Mouse (Mus musculus) megakaryocyte, adult 5-6 weeks (primary cell): ENCODE measurements around the gene Zg16. TPM values are rescaled to one million over a fixed set of nuclear protein-coding genes. Genes with fewer than 3 reads are reported as not detected.

Experiments
- ATAC-seq: 2 replicates; pipeline ENCODE4 v1.8.0; 2016; ENCODE audit warnings: mild to moderate bottlenecking, inconsistent platforms; ENCODE audit not compliant: poor library complexity, severe bottlenecking
- total RNA-seq, 2 experiments: library from RNA; stranded (forward) in 1 of 2; stranded (reverse) in 1 of 2; fragments of 153-499, 151-499 nt in 1 of 2; fragments of 221-1000, 200-1000 nt in 1 of 2; gene quantifications; 2 replicates each; pipeline versions ENCODE4 v1.2.3 to v1.2.4; 2015 to 2017

The Zg16 gene
- total RNA-seq, 2 experiments from 2014 or later: 0.96 TPM; not detected in 1

DNA sequence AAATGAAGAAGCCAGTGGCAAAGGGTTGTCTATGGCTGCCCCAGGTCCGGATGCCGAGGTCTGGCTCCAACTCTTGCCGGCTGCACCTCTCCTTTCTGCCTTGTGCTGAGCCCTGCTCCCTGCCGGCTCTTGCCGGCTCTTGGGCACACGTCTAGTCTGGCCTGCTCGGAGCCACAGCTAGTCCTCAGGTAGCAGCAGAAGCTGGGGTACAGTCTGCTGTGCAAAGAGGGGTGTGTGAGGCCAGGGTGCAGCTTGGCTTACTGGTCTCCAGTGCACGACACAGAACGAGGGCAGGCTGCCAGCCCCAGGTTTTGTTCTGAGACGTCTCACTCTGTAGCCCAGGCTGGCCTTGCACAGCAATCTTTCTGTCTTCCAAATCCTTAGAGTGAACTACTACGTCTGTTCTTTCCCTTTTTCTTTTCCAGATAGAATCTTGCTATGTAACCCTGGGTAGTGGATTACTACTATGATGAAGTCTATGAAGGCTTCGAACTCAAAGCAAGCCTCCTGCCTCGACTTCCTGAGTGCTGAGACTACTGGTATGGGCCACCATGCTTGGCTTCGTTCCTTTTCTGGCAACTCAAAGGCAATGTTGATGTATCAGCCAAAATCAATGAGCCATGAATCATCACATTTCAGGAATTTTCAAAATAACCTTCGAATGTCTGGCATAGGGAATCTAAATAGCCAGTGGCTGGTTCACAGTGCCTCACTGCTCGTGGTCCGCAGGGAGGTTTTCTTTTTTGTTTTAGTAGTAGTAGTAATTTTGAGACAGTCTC lies 77.6 kb downstream of the Zg16 start:
- no peak for ATAC-seq

DNA sequence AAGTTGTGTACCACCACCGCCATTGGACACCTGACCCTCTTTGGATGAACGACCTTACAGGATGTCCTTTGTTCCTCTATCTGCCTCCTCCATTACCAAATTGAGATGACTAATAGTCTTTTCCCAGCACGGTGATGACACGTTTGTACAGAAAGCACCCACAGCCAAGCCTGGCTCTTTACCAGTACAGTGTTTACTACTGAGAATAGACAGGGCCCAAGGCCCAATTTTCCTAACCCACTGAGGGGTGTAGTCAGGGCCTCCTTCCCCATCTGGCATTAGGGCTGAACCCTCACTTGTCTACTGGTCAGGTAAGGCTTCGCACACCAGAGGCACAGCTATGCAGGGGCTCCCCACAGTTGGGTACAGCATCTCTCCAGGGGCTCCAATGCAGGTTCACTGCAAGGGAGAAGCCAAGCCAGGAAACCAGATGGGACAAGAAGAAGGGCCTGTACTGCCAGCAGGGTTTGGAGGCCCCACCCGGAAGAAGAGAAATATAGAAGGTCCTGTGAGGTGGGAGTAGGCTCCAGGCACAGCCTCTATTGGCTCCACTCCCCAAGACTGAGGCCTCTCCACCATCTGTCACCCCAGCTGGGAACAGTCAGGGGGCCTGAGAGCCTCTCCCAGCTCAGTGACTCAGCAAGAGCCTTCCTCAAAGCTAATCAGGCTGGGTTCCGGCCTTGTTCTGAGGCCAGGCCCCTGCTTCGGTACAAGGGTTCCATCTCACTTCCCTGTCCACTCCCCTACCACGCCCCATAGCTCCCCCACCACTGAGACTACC lies 78.7 kb downstream of the Zg16 start:
- peak; percentile 93 for ATAC-seq

DNA sequence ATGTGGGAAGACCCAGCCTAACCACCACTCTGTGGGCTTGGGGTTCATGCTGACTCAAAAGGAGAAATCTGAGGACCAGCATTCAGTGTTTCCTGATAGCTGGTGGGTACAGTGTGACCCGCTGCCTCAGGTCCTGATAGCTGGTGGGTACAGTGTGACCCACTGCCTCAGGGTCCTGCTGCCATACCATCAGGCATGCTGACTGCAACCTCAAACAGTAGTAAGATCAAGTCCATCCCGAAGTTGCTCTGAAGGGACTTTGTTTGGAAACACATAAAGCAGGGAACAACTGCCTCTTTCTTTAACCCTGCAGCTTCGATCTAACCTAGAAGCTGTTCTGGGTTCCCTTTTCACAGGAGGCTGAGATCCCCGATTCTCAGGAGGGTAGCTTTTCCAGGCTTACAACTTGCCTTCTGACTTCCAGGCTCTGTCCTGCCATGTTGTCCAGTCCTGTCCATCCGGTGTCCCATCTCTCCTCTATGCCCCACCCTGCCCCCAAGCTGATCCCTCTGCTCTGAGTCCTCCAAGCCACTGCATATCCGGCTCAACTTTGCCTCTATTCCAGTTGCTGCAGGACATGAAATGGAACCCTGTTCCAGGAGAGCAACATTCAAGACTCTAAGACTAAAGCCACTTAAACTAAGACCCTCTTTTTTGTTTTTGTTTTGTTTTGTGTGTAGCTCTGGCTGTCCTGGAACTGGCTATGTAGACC lies 79.7 kb downstream of the Zg16 start:
- no peak for ATAC-seq

DNA sequence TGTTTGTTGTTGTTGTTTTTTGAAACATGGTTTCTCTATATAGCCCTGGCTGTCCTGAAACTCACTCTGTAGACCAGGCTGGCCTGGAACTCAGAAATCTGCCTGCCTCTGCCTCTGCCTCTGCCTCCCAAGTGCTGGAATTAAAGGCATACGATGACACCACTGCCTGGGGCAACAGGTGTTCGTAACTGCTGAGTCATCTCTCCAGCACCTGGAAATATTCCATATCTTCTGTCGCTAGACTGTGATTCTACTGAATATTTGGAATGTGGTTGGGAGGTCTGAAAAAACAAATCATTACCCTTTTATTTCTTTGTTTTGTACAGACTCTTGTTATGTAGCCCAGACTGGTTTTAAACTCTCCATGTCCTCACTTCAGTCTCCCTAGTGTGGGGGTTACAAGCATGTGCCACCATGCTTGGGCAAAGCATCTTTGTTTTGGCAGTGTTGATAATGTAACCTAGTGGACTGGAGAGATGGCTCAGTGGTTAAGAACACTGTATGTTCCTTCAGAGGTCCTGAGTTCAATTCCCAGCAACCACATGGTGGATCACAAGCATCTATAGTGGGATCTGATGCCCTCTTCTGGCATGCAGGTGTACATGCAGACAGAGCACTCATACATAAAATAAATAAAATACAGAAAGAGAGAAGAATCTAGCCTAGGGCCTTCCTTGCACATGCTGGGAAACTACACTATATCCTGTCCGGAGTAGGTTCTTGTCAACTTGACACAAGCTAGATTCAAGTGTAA lies 82.8 kb downstream of the Zg16 start:
- no peak for ATAC-seq

- no peak for ATAC-seq
Observed at GRCm38 (mm10) chr7:127003620-127004019, 83.5 kb downstream of the Zg16 start.

Other genes starting within 250 kb of the Zg16 start
- not detected in 2 replicates for gene Doc2a, start 239.9 kb downstream of the Zg16 start, total RNA-seq (2015)
- gene Doc2a, start 239.9 kb downstream of the Zg16 start, total RNA-seq (2017): not detected in 2 replicates
- 14.6 and 22.0 TPM in 2 replicates for gene Hirip3, start 225.4 kb downstream of the Zg16 start, total RNA-seq (2015)
- 147 and 164 TPM in 2 replicates for gene Hirip3, start 225.4 kb downstream of the Zg16 start, total RNA-seq (2017)
- 42.5 and 51.5 TPM in 2 replicates for gene Ino80e, start 225.0 kb downstream of the Zg16 start, total RNA-seq (2015)
- 21.3 and 46.4 TPM in 2 replicates for gene Ino80e, start 225.0 kb downstream of the Zg16 start, total RNA-seq (2017)
- 14.3 and 19.0 TPM in 2 replicates for gene Taok2, start 202.6 kb downstream of the Zg16 start, total RNA-seq (2015)
- gene Taok2, start 202.6 kb downstream of the Zg16 start, total RNA-seq (2017): 26.8 and 32.0 TPM in 2 replicates
- gene Tmem219, start 164.4 kb downstream of the Zg16 start, total RNA-seq (2015): 47.9 and 50.9 TPM in 2 replicates
- gene Tmem219, start 164.4 kb downstream of the Zg16 start, total RNA-seq (2017): 44.9 and 45.5 TPM in 2 replicates
- 7.3 and 12.0 TPM in 2 replicates for gene Kctd13, start 158.4 kb downstream of the Zg16 start, total RNA-seq (2015)
- gene Kctd13, start 158.4 kb downstream of the Zg16 start, total RNA-seq (2017): 10.9 and 19.0 TPM in 2 replicates
- gene Asphd1, start 137.7 kb downstream of the Zg16 start, total RNA-seq (2015): not detected in 2 replicates
- gene Asphd1, start 137.7 kb downstream of the Zg16 start, total RNA-seq (2017): not detected in 2 replicates
- 2.9 TPM in 1 of 2 replicates, not detected in the other for gene Sez6l2, start 136.8 kb downstream of the Zg16 start, total RNA-seq (2015)
- gene Sez6l2, start 136.8 kb downstream of the Zg16 start, total RNA-seq (2017): 0.16 and 0.33 TPM in 2 replicates
- 46.1 and 48.5 TPM in 2 replicates for gene Cdipt, start 111.4 kb downstream of the Zg16 start, total RNA-seq (2015)
- gene Cdipt, start 111.4 kb downstream of the Zg16 start, total RNA-seq (2017): 49.4 and 56.7 TPM in 2 replicates
- gene Cdiptos, start 111.2 kb downstream of the Zg16 start, total RNA-seq (2015): 4.9 and 6.6 TPM in 2 replicates
- gene Cdiptos, start 111.2 kb downstream of the Zg16 start, total RNA-seq (2017): 0.73 and 3.3 TPM in 2 replicates
- gene Mvp, start 72.7 kb downstream of the Zg16 start, total RNA-seq (2015): 5.6 and 6.0 TPM in 2 replicates
- gene Mvp, start 72.7 kb downstream of the Zg16 start, total RNA-seq (2017): 48.1 and 50.6 TPM in 2 replicates
- 0.54 and 1.6 TPM in 2 replicates for gene Pagr1b, start 70.8 kb downstream of the Zg16 start, total RNA-seq (2015)
- gene Pagr1b, start 70.8 kb downstream of the Zg16 start, total RNA-seq (2017): not detected in 2 replicates
- 40.7 and 62.5 TPM in 2 replicates for gene Pagr1a, start 70.0 kb downstream of the Zg16 start, total RNA-seq (2015)
- 25.5 and 67.0 TPM in 2 replicates for gene Pagr1a, start 70.0 kb downstream of the Zg16 start, total RNA-seq (2017)
- gene Gm42742, start 66.2 kb downstream of the Zg16 start, total RNA-seq (2015): 15.4 TPM in 1 of 2 replicates, not detected in the other
- gene Gm42742, start 66.2 kb downstream of the Zg16 start, total RNA-seq (2017): 45.4 TPM in 1 of 2 replicates, not detected in the other
- gene Prrt2, start 66.1 kb downstream of the Zg16 start, total RNA-seq (2015): 0.20 and 1.8 TPM in 2 replicates
- gene Prrt2, start 66.1 kb downstream of the Zg16 start, total RNA-seq (2017): 2.4 and 3.0 TPM in 2 replicates
- 79.8 and 80.9 TPM in 2 replicates for gene Maz, start 60.3 kb downstream of the Zg16 start, total RNA-seq (2015)
- gene Maz, start 60.3 kb downstream of the Zg16 start, total RNA-seq (2017): 44.4 and 45.1 TPM in 2 replicates
- gene Kif22, start 44.9 kb downstream of the Zg16 start, total RNA-seq (2015): 107 and 108 TPM in 2 replicates
- gene Kif22, start 44.9 kb downstream of the Zg16 start, total RNA-seq (2017): 85.9 and 105 TPM in 2 replicates
- gene AI467606, start 4.0 kb upstream of the Zg16 start, total RNA-seq (2015): 65.9 and 71.1 TPM in 2 replicates
- 46.6 and 49.2 TPM in 2 replicates for gene AI467606, start 4.0 kb upstream of the Zg16 start, total RNA-seq (2017)
- 2.0 and 3.3 TPM in 2 replicates for gene Qprt, start 34.9 kb upstream of the Zg16 start, total RNA-seq (2015)
- 1.1 and 2.8 TPM in 2 replicates for gene Qprt, start 34.9 kb upstream of the Zg16 start, total RNA-seq (2017)
- 74.6 and 82.8 TPM in 2 replicates for gene Spn, start 50.5 kb upstream of the Zg16 start, total RNA-seq (2015)
- 241 and 246 TPM in 2 replicates for gene Spn, start 50.5 kb upstream of the Zg16 start, total RNA-seq (2017)
- 16.1 and 19.0 TPM in 2 replicates for gene Cd2bp2, start 108.7 kb upstream of the Zg16 start, total RNA-seq (2015)
- 51.8 and 57.5 TPM in 2 replicates for gene Cd2bp2, start 108.7 kb upstream of the Zg16 start, total RNA-seq (2017)
- gene Tbc1d10b, start 121.1 kb upstream of the Zg16 start, total RNA-seq (2015): 27.0 and 27.4 TPM in 2 replicates
- gene Tbc1d10b, start 121.1 kb upstream of the Zg16 start, total RNA-seq (2017): 59.8 and 74.2 TPM in 2 replicates
- 5.0 and 6.0 TPM in 2 replicates for gene Mylpf, start 121.6 kb upstream of the Zg16 start, total RNA-seq (2015)
- 2.3 and 3.3 TPM in 2 replicates for gene Mylpf, start 121.6 kb upstream of the Zg16 start, total RNA-seq (2017)
- 2.9 and 3.1 TPM in 2 replicates for gene Zfp553, start 145.7 kb upstream of the Zg16 start, total RNA-seq (2015)
- 5.9 and 9.7 TPM in 2 replicates for gene Zfp553, start 145.7 kb upstream of the Zg16 start, total RNA-seq (2017)
- 36.2 and 36.8 TPM in 2 replicates for gene Sept1, start 145.8 kb upstream of the Zg16 start, total RNA-seq (2015)
- 31.2 and 42.7 TPM in 2 replicates for gene Sept1, start 145.8 kb upstream of the Zg16 start, total RNA-seq (2017)
- 0.96 and 1.8 TPM in 2 replicates for gene Zfp771, start 156.9 kb upstream of the Zg16 start, total RNA-seq (2015)
- 0.28 and 0.73 TPM in 2 replicates for gene Zfp771, start 156.9 kb upstream of the Zg16 start, total RNA-seq (2017)
- 32.1 and 45.3 TPM in 2 replicates for gene Dctpp1, start 173.4 kb upstream of the Zg16 start, total RNA-seq (2015)
- gene Dctpp1, start 173.4 kb upstream of the Zg16 start, total RNA-seq (2017): 23.3 and 31.0 TPM in 2 replicates
- 55.5 and 61.6 TPM in 2 replicates for gene Sephs2, start 186.7 kb upstream of the Zg16 start, total RNA-seq (2015)
- 130 and 138 TPM in 2 replicates for gene Sephs2, start 186.7 kb upstream of the Zg16 start, total RNA-seq (2017)
- 117 and 130 TPM in 2 replicates for gene Itgal, start 208.9 kb upstream of the Zg16 start, total RNA-seq (2015)
- 59.4 and 72.4 TPM in 2 replicates for gene Itgal, start 208.9 kb upstream of the Zg16 start, total RNA-seq (2017)